Mouse (Mus musculus): ENCODE results near the gene Osbpl11. TPM values are rescaled to one million over a fixed set of nuclear protein-coding genes. Genes with fewer than 3 reads are reported as not detected.

The Osbpl11 gene
- polyA plus RNA-seq, 1 experiment from 2014 or later, result 14.3 TPM

DNA sequence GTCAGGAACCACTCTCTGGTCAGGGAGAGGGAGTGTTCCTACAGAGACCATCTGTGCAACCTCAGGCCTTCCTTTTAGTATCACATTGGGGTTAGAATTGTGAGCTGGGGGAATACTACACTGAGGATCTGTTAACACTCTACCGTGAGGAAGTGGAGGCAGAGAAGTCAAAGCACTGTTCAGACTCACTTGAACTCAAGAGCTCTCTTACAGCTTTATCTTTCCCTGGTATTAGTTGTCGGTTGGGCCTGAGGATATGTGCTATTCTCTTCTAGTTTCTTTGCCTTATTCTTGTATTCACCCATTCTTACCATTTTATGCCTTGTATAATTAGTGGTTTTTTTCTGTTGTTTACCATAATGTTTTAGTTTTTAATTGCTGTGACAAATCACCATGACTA lies 73.7 kb downstream of the Osbpl11 start:
- Histone ChIP-seq H3K27ac (ENCODE audit: low read depth, low read length) (no peak overlapping the region), H3K4me3 (ENCODE audit: low read depth, low read length) (no peak overlapping the region), H3K27me3 (replicated peaks; ENCODE audit: control insufficient read depth, insufficient read depth, low read length) (no peaks in the 10 kb centered on the region), H3K4me2 (ENCODE audit: low read length) (no peak overlapping the region), H3K9ac (ENCODE audit: low read length) (no peak overlapping the region), H3K36me3 (ENCODE audit: control insufficient read depth, insufficient read depth, low read length) (peaks cover 2% of the 10 kb centered on the region; the same call in 1 of the 2 replicates), H3K9me3 (replicated peaks; ENCODE audit: control insufficient read depth, low read length) (no peaks in the 10 kb centered on the region), H3K4me1 (ENCODE audit: control insufficient read depth, insufficient read depth, low read length) (no peaks in the 10 kb centered on the region)
- DNase-seq (ENCODE audit: low spot score), result no peak
- WGBS, result 86% methylated on average over 2 of the region's 2 CpGs
- ATAC-seq, result no peak

GRCm38 (mm10) chr16:33259824-33260223 lies 75.0 kb downstream of the Osbpl11 start:
- Histone ChIP-seq H3K36me3 (ENCODE audit: control insufficient read depth, insufficient read depth, low read length) (peaks cover 11% of the 10 kb centered on the region), H3K4me2 (ENCODE audit: low read length) (no peak overlapping the region), H3K9ac (ENCODE audit: low read length) (no peak overlapping the region), H3K4me1 (ENCODE audit: control insufficient read depth, insufficient read depth, low read length) (no peaks in the 10 kb centered on the region), H3K9me3 (replicated peaks; ENCODE audit: control insufficient read depth, low read length) (no peaks in the 10 kb centered on the region), H3K4me3 (ENCODE audit: low read depth, low read length) (no peak overlapping the region), H3K27me3 (replicated peaks; ENCODE audit: control insufficient read depth, insufficient read depth, low read length) (no peaks in the 10 kb centered on the region), H3K27ac (ENCODE audit: low read depth, low read length) (no peak overlapping the region)
- DNase-seq (ENCODE audit: low spot score) (no peak), ATAC-seq (no peak)
- WGBS, result 86% methylated on average over 3 of the region's 3 CpGs

DNA sequence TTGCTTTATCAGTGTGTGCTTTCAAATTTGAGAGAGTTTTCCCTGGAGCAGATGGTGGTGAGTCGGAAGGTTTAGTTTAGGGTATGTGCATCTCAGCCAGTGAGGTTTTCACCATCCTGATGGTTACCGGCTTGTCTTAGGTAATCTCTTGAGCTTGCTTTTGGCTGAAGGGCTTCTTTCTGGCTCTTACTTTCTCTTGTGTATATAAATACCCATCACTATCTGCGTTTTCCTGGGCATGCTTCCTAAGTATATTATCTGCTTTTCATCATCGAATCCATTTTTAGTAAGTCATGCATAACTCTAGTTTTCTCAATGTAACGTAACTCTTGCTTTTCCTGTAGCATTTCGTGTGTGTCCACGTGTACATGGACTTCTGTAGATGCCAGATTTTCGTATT lies 76.0 kb downstream of the Osbpl11 start:
- H3K27me3 ChIP-seq (replicated peaks; ENCODE audit: control insufficient read depth, insufficient read depth, low read length), result no peaks in the 10 kb centered on the region
- no peaks in the 10 kb centered on the region for H3K4me1 ChIP-seq (ENCODE audit: control insufficient read depth, insufficient read depth, low read length)
- no peak overlapping the region for H3K27ac ChIP-seq (ENCODE audit: low read depth, low read length)
- H3K9ac ChIP-seq (ENCODE audit: low read length), result no peak overlapping the region
- H3K4me3 ChIP-seq (ENCODE audit: low read depth, low read length), result no peak overlapping the region
- H3K4me2 ChIP-seq (ENCODE audit: low read length), result no peak overlapping the region
- ATAC-seq (no peak), DNase-seq (ENCODE audit: low spot score) (no peak)
- H3K9me3 ChIP-seq (replicated peaks; ENCODE audit: control insufficient read depth, low read length), result no peaks in the 10 kb centered on the region
- H3K36me3 ChIP-seq (ENCODE audit: control insufficient read depth, insufficient read depth, low read length), result peaks cover 21% of the 10 kb centered on the region
- WGBS, result 88% methylated on average over 8 of the region's 8 CpGs

DNA sequence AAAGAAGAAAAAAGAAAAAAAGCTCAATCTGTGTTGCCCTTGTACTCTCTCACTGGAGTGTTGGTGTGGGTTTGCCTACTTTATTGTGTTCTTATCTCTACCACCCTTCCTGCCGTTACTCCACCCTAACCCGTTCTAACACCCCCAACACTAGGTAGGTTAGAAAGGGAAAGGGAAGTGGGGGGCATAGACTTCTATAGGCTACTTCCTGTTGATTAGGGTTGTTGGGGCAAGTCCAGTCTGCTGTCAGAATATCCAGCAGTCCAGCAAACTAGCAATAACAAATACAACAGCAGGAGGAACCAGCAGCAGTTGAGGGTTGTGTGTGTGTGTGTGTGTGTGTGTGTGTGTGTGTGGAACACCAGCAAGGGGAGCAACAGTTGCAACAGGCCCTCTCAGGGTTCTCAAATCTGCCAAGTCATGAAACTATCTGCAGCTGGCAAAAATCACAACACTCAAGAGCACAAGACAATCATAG lies 76.8 kb downstream of the Osbpl11 start:
- no peak overlapping the region for H3K27ac ChIP-seq (ENCODE audit: low read depth, low read length)

GRCm38 (mm10) chr16:33262096-33262495 lies 77.2 kb downstream of the Osbpl11 start:
- WGBS, result 91% methylated on average over 1 of the region's 1 CpGs
- H3K9ac ChIP-seq (ENCODE audit: low read length), result no peak overlapping the region
- H3K9me3 ChIP-seq (replicated peaks; ENCODE audit: control insufficient read depth, low read length), result no peaks in the 10 kb centered on the region
- H3K4me1 ChIP-seq (ENCODE audit: control insufficient read depth, insufficient read depth, low read length), result no peaks in the 10 kb centered on the region
- H3K4me3 ChIP-seq (ENCODE audit: low read depth, low read length), result no peak overlapping the region
- H3K27me3 ChIP-seq (replicated peaks; ENCODE audit: control insufficient read depth, insufficient read depth, low read length), result no peaks in the 10 kb centered on the region
- H3K36me3 ChIP-seq (ENCODE audit: control insufficient read depth, insufficient read depth, low read length), result peaks cover 34% of the 10 kb centered on the region
- no peak for ATAC-seq
- DNase-seq (ENCODE audit: low spot score), result no peak
- H3K27ac ChIP-seq (ENCODE audit: low read depth, low read length), result no peak overlapping the region
- no peak overlapping the region for H3K4me2 ChIP-seq (ENCODE audit: low read length)

More for the DNA sequence above, 76.8 kb downstream of the Osbpl11 start:
- WGBS, result 90% methylated on average over 2 of the region's 2 CpGs
- Histone ChIP-seq H3K4me2 (ENCODE audit: low read length) (no peak overlapping the region), H3K9ac (ENCODE audit: low read length) (no peak overlapping the region), H3K36me3 (ENCODE audit: control insufficient read depth, insufficient read depth, low read length) (peaks cover 29% of the 10 kb centered on the region), H3K27me3 (replicated peaks; ENCODE audit: control insufficient read depth, insufficient read depth, low read length) (no peaks in the 10 kb centered on the region), H3K9me3 (replicated peaks; ENCODE audit: control insufficient read depth, low read length) (no peaks in the 10 kb centered on the region), H3K4me1 (ENCODE audit: control insufficient read depth, insufficient read depth, low read length) (no peaks in the 10 kb centered on the region), H3K4me3 (ENCODE audit: low read depth, low read length) (no peak overlapping the region)
- DNase-seq (ENCODE audit: low spot score) (no peak), ATAC-seq (no peak)

DNA sequence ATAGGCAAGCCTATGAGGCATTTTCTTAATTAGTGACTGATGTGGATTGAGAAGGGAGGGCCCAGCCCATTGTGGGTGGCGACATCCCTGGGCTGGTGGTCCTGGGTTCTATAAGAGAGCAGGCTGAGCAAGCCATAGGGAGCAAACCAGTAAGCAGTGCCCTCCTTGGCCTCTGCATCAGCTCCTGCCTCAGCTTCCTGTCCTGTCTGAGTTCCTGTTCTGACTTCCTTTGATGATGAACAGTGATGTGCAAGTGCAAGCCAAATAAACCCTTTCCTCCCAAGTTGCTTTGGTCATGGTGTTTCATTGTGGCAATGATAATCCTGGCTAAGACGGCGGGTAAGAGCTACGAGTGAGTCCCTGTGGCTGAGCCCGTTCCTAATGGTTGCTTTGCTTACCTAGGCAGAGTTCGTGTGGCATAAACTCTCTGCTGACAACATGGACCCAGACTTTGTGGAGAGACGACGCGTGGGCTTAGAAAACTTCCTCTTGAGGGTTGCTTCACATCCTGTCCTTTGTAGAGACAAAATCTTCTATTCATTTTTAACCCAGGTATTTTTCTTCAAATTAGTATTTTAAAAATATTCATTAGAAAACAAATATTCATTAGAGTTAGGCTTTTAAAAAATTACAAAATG lies 82.9 kb downstream of the Osbpl11 start:
- ATAC-seq (no peak), DNase-seq (ENCODE audit: low spot score) (no peak)
- no peaks in the 10 kb centered on the region for H3K27me3 ChIP-seq (replicated peaks; ENCODE audit: control insufficient read depth, insufficient read depth, low read length)
- H3K36me3 ChIP-seq (ENCODE audit: control insufficient read depth, insufficient read depth, low read length), result peaks cover 67% of the 10 kb centered on the region
- H3K4me3 ChIP-seq (ENCODE audit: low read depth, low read length), result no peak overlapping the region
- H3K9me3 ChIP-seq (replicated peaks; ENCODE audit: control insufficient read depth, low read length), result no peaks in the 10 kb centered on the region
- WGBS, result 89% methylated on average over 9 of the region's 9 CpGs
- no peak overlapping the region for H3K4me2 ChIP-seq (ENCODE audit: low read length)
- no peak overlapping the region for H3K9ac ChIP-seq (ENCODE audit: low read length)
- no peak overlapping the region for H3K27ac ChIP-seq (ENCODE audit: low read depth, low read length)
- no peaks in the 10 kb centered on the region for H3K4me1 ChIP-seq (ENCODE audit: control insufficient read depth, insufficient read depth, low read length)

GRCm38 (mm10) chr16:33271824-33272223 lies 87.0 kb downstream of the Osbpl11 start:
- WGBS, result 96% methylated on average over 4 of the region's 4 CpGs
- no peak overlapping the region for H3K27ac ChIP-seq (ENCODE audit: low read depth, low read length)
- no peaks in the 10 kb centered on the region for H3K9me3 ChIP-seq (replicated peaks; ENCODE audit: control insufficient read depth, low read length)
- no peak overlapping the region for H3K4me2 ChIP-seq (ENCODE audit: low read length)
- no peak overlapping the region for H3K4me3 ChIP-seq (ENCODE audit: low read depth, low read length)
- ATAC-seq, result no peak
- peaks cover 55% of the 10 kb centered on the region for H3K36me3 ChIP-seq (ENCODE audit: control insufficient read depth, insufficient read depth, low read length)
- H3K9ac ChIP-seq (ENCODE audit: low read length), result no peak overlapping the region
- H3K27me3 ChIP-seq (replicated peaks; ENCODE audit: control insufficient read depth, insufficient read depth, low read length), result no peaks in the 10 kb centered on the region
- no peaks in the 10 kb centered on the region for H3K4me1 ChIP-seq (ENCODE audit: control insufficient read depth, insufficient read depth, low read length)
- no peak for DNase-seq (ENCODE audit: low spot score)

- no peak for DNase-seq (ENCODE audit: low spot score)
- 95% methylated on average over 1 of the region's 1 CpGs for WGBS
These were observed 98.2 kb downstream of the Osbpl11 start for GRCm38 (mm10) chr16:33283079-33283478.

DNA sequence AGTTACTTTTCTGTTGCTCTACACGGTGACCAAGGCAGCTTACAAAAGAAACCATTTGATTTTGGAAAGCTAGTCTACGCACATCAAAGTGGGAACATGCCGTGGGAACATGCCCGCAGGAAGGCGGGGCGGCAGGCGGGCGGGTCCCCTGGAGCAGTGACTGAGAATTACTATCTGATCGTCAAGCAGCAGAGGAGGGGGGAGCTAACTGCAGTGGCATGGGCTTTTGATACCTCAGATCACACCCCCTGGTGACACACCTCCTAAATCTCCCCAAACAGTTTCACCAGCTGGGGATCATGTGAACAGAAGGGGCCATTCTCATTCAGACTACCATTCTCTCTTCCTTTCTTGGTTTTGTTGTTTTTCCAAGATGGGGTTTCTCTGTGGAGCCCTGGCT lies 103.7 kb downstream of the Osbpl11 start:
- DNase-seq (ENCODE audit: low spot score) (no peak), ATAC-seq (no peak)
- Histone ChIP-seq H3K9ac (ENCODE audit: low read length) (no peak overlapping the region), H3K4me3 (ENCODE audit: low read depth, low read length) (no peak overlapping the region), H3K9me3 (replicated peaks; ENCODE audit: control insufficient read depth, low read length) (no peaks in the 10 kb centered on the region), H3K36me3 (ENCODE audit: control insufficient read depth, insufficient read depth, low read length) (peaks cover 87% of the 10 kb centered on the region), H3K27ac (ENCODE audit: low read depth, low read length) (no peak overlapping the region), H3K4me1 (ENCODE audit: control insufficient read depth, insufficient read depth, low read length) (no peaks in the 10 kb centered on the region), H3K4me2 (ENCODE audit: low read length) (no peak overlapping the region), H3K27me3 (replicated peaks; ENCODE audit: control insufficient read depth, insufficient read depth, low read length) (no peaks in the 10 kb centered on the region)
- WGBS, result 91% methylated on average over 9 of the region's 9 CpGs

More at GRCm38 (mm10) chr16:33283079-33283478, 98.2 kb downstream of the Osbpl11 start:
- Histone ChIP-seq H3K4me2 (ENCODE audit: low read length) (no peak overlapping the region), H3K27me3 (replicated peaks; ENCODE audit: control insufficient read depth, insufficient read depth, low read length) (no peaks in the 10 kb centered on the region), H3K9me3 (replicated peaks; ENCODE audit: control insufficient read depth, low read length) (no peaks in the 10 kb centered on the region), H3K36me3 (ENCODE audit: control insufficient read depth, insufficient read depth, low read length) (peaks cover 79% of the 10 kb centered on the region), H3K4me3 (ENCODE audit: low read depth, low read length) (no peak overlapping the region), H3K9ac (ENCODE audit: low read length) (no peak overlapping the region), H3K4me1 (ENCODE audit: control insufficient read depth, insufficient read depth, low read length) (no peaks in the 10 kb centered on the region), H3K27ac (ENCODE audit: low read depth, low read length) (no peak overlapping the region)
- no peak for ATAC-seq

Measured in forebrain, embryonic 14.5 days (tissue).